Mouse (Mus musculus) retina, adult 2 months (tissue): ENCODE data around the gene Acd.

ENCODE experiments used
- DNase-seq: peaks from one replicate; pipeline ENCODE4 v3.0.0-alpha.2; 2012; ENCODE audit warnings: low read depth, low spot score

Gene Acd

DNA sequence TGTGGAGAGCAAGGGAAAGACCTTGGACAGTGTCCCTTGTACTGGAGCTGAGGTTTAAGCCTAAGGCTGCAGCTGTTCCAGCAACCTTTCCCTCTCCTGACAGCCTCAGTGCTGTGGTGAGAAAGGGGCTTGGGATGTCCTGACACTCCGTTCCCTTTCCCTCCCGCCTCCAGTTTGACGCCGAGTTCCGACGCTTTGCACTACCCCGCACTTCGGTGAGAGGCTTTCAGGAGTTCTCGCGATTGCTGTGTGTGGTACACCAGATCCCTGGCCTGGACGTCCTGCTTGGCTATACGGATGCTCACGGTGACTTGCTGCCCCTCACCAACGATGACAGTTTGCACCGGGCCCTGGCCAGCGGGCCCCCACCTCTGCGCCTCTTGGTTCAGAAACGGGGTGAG is 1.1 kb upstream of the Acd start:
- no peak for DNase-seq

DNA sequence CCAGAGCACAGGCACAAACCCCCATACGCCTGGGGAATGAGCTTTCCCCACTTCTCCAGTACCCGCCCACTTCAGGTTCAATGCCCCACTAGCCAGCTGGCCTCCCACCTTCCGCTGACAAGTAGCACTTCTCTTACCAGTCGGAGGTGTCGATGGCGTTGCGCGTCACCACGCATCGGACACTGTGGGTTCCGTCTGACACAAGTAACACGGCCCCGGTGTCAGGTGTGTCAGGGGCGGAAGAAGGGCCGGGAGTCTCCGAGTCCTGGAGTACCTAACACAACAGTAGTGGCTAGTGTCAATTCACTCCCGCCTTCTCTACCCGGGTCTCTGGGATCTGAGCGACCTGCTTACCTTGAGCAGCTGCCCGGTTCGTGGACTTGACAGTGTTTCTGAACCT is 336 bp downstream of the Acd start:
- DNase-seq, result no peak

DNA sequence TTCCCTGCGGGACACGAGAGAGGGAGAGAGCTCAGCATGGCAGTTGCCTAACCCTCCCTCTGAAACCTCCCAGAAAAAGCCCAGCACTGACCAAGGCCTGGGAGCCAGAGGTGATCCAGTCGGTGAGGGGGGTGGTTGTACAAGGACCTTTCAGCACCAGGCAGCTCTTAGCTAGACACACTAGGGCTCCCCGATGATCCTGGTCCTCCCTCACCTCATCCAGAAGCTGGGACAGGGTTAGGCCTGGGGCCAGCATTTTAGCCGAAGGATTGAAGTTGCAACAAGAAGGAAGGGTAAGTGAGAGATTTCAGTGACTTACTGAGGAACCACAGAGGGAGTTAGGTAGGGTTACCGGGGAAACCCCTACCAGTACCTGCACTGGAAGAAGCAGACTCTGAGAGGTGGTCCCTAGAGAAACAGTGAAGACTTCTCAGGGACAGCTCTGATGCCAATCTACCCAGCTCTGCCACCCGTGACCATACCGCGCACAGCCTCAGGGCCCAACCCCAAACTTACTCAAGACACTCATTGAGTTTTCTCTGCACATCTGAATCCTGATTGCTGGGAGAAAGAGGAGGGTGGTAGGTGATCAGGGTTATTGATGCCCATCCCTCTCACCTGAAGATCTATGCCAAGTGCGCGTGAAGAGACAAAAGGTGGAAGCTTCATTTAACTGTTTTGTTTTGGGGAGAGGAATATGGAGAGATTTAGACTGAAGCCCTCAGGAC is 1.2 kb downstream of the Acd start:
- no peak for DNase-seq

DNA sequence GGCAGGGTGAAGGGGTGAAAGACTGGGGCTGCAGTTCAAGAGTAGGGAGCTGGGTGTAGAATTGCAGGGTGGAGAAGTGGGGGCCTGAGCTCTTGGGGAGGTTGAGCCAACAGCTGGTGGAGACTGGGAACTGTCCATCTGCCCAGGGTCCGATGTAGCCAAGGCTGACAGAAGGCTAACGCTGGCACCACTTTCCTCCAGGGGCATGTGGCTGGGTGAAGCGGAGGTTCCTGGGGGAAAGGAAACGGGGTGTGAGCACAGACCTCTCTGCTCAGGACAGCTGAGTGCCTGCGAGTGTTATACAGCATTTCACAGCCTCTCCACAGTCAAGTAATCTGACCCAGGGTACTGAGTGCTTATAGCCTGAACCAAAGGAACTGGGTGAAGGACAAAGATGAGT is 2.2 kb downstream of the Acd start:
- no peak for DNase-seq

DNA sequence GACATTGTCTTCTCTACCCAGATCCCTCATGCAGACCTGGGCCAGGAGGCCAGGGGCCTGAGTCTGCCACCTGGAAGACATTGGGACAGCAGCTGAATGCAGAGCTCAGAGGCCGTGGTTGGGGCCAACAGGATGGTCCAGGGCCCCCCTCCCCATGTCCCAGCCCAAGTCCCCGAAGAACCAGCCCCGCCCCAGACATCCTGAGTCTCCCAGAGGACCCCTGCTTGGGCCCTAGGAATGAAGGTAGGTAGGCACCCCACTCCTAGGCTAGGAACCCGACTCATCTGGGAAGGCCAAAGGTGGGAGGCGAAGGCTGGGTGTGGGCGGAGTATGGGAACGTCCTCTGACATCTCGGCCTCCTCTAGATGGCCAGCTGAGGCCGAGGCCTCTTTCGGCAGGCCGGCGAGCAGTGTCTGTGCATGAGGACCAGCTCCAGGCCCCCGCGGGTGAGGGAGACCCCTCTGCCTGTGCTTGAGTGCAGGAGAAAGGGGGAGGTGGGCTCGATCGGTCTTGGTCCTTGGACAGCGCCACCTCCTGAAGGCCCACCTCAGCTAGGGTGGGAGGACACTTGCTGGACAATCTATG is 3.6 kb downstream of the Acd start:
- no peak for DNase-seq

DNA sequence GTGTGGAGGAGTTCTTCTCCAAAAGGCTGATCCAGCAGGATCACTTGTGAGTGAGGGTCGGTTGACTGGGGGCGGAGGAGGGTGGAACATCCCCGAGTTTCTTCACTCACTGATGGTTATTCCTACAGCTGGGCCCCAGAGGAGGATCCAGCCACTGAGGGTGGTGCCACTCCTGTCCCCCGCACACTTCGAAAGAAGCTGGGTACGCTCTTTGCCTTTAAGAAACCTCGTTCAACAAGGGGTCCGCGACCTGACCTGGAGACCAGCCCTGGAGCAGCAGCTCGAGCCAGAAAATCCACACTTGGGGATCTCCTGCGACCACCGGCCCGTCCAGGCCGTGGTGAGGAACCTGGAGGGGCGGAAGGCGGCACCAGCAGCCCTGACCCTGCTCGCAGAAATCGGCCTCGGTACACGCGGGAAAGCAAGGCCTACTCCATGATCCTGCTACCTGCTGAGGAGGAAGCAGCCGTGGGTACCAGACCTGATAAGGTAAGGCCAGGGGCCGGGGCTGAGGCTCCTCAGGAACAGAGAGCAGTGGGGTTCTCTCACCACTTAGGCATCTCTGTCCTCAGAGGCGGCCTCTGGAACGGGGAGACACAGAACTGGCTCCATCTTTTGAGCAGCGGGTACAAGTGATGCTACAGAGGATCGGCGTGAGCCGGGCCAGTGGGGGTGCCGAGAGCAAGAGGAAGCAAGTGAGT is 5.7 kb downstream of the Acd start:
- no peak for DNase-seq

DNA sequence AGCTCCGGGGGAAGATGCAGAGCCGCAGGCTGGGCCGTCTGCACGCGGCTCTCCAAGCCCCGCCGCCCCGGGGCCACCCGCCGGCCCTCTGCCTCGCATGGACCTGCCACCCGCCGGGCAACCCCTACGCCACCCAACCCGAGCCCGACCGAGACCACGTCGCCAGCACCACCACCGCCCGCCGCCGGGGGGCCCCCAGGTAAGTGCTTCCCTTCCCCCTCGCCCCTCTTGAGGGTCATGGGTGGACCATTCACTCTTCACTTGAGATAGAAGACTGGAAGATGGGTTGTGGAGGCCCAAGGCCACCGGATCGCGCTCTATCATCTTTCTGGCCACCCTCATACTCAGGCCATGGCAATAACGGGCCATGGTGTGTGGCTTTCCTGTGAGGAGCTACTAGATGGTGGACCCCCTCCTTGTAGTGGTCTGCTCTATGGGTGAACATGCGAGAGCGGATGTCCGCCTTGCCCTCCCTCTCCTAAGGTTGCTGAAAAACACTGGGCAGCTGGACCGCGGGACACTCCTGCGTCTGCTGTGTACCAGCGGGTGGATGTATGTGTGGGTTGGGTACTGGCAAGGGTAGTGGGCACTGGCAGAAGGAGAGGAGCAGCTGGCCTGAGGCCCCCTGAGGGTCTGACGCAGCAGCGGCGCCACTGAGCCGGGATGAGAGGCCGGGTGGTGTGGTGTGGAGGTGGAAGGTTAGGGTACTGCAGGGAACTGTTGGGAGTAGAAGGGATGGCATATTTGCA is 6.7 kb downstream of the Acd start:
- no peak for DNase-seq

DNA sequence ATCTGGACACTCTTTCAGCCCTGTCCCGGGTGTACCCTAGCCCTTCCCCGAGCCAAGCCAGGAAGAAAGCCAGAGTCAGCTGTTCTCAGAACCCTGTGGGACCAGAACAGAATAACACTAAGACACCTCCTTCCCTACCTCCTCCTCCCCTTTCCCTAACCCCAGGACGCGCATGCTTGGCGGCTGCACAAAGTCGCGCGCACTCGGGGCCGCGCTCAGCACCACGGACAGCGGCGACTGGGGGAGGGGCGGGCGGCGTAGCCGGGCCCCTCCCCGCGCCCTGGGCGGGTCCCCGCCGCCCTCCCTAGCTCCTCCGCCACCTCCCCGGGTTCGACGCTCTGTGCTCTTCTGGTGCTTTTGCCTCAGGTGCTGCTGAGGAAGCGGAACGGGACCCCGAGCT is 7.3 kb downstream of the Acd start:
- peak; percentile 44 for DNase-seq

DNA sequence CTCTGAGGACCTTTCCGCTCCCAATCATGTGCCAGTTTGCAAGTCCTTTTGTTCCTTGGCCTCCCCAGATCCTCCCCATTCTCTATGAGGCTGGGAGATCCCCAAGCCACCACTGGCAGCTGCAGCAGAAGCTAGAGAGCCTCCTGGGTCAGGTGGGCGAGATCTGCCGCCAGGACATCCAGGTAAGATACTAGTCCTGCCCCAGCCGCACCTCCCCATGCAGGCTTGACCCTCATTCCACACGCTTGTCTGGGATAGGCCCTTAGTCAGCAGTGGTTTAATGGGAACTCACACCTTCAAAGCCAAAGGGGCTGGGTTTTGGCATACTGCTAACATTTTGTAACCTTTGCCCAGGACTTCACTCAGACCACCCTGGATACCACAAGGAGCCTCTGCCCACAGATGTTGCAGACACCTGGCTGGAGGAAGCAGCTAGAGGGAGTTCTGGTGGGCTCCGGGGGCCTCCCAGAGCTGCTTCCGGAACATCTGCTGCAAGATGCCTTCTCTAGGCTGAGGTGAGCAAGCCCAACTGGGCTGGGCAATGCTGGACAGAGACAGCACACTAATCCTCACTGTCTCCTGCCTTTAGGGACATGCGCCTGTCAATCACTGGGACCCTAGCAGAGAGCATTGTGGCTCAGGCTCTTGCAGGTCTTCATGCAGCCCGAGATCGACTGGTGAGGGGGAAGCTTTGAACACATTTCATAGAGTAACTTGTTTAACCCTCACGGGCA is 8.3 kb downstream of the Acd start:
- DNase-seq, result no peak

DNA sequence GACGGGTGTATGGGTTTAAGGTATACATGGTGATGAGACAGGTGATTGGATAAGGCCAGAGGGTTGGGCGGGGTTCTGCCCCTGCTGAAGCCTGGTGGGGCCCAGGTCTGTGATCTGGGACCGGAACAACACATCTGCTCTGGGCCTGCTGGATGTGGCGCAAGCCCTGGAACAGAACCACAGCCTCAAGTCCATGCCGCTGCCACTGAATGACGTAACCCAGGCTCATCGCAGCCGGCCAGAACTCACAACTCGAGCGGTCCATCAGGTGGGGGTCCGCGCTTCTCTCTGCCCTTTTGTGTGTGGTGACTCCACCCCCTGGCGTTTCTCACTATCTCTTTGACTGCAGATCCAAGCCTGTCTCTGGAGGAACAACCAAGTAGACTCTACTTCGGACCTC is 9.9 kb downstream of the Acd start:
- DNase-seq, result no peak

DNA sequence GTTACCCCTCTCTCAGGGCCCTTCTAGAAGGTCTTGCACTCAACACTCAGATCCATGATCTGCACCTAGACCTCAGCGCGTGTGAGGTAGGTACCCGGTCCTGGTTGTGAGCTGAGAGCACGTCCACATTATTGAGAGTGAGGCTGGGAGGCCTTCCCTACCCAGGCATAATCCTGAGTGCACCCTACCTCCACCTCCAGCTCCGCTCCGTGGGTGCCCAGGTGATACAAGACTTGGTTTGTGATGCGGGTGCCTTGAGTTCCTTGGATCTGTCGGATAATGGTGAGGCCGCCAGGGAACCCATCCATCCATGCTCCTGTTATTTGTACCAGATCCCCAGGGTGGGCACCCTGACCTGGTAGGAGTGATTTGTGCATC is 10.9 kb downstream of the Acd start:
- DNase-seq, result no peak

DNA sequence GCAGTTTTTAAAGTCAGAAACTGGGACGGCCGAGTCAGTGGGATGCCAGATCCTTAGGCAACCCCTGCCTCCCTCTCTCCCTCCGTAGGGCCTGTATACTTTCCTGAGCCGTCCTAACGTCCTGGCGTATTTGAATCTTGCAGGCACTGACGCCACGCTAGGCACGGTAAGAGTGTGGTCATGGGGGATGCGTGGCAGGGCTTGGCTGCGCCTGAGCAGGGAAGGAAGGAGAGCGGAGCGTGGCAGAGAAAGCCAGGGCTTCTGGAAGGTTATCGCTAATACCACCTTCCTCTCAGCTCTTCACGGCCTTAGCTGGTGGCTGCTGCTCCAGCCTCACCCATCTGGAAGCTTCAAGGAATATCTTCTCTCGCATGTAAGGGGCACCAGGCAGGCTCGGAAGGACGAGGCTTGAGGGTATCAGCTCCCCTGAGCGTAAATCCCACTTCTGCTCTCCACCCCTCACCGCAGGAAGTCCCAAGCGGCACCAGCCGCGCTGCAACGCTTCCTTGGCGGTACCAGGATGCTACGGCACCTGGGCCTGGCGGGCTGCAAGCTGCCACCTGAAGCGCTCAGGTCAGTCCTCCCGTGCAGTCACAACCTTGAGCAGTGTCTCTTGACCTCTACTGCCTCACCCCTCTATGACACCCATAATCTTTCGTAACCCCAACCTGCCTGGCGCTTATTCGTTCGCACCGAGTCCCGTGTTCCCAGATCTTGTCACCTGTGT is 11.5 kb downstream of the Acd start:
- DNase-seq, result no peak

DNA sequence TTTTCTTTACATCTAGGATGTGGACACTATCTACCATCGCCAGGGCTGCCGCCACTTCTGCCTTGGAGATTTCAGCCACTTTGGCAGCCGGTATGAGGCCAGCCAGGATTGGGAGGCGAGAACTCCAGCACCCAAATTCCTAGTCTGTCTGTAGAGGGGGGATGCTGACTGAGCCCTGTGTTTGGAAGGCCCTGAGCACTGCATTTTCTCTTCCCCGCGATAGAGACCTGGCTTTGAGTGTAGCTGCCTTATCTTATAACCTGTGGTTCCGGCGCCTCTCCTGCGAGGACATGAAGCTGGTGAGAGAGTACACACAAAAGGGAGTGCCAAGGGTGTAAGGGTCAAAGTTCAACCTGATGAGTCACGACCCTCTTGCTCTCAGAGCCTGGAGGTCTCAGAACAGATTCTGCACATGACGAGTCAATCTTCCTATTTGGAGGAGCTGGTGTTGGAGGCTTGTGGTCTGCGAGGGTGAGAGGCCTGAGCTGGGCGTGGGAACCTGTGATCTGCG is 12.6 kb downstream of the Acd start:
- no peak for DNase-seq

DNA sequence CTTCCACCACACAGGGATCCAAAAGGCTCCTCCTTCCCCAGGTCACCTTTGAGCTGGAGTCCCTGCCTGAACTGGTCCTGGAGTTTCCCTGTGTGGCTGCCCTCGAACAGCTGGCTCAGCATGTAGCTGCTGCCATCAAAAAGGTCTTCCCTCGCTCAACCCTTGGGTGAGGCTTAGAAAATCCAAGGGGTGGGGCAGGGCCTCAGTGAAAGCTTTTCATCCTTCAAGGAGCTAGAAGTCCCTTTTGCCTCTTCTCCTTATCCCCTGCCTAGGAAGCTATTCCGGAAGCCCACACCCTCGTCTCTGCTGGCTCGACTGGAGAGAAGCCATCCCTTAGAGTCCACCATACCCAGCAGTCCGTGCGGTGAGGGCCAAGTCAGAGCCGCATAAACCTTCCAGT is 13.4 kb downstream of the Acd start:
- no peak for DNase-seq

DNA sequence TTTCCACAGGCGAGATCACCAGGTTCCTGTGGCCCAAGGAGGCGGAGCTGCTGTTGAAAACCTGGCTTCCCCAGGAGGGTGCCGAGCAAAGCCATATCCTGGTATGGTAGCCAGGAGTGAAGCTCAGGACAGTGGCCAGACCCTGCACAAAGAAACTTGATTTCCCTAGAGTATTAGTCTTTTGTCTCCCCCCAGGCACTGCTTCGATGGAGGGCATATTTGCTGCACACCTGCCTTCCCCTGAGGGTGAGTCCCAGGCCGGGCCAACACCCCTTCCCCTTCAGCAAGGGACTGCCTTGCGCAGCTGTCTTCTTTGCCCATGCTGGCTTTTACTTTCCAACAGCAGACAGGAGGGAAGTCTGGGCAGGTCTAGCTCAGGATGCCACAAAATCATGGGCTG is 14.4 kb downstream of the Acd start:
- no peak for DNase-seq

DNA sequence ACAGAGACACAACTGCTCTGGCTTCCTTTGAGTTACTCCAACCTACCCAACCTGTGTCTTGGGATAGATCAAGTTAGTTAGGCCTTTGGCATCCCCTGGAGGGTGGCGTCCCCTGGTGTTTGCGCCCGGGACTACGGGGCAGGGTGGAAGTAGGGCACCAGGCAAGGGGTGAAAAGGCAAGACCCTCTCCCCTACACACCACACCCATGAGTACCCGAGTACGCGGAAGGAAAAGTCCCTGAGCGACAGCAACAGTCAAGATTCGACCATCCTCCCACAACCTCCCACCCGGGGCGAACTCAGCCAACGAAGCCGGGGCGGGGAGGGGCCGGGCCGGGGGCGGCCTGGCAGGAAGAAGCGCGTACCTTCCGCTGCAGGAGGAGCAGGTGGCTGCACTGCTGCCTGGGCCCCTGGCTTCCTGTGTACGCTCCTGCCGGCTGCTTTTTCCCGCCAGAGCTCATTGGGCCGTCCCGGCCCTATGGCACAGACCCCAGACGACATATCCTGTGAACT is 15.1 kb downstream of the Acd start, which contains the start of gene Carmil2:
Carmil2 (plus strand) TSS at position 479 of the 513 bp plus-strand sequence.
- no peak for DNase-seq

DNA sequence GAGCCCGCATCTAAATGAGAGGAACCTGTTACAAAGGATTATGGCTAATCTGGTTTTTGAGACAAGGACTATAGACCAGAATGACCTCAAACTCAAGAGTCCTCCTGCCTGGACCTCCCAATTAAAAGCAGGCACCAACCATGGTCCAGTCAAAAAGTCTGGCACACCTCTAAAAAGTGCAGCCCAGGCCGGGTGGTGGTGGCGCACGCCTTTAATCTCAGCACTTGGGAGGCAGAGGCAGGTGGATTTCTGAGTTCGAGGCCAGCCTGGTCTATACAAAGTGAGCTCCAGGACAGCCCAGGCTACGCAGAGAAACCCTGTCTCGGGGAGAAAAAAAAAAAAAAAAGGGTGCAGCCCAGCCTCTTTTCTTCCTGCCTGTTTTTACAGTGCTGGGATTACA is 15.6 kb downstream of the Acd start:
- DNase-seq, result no peak

DNA sequence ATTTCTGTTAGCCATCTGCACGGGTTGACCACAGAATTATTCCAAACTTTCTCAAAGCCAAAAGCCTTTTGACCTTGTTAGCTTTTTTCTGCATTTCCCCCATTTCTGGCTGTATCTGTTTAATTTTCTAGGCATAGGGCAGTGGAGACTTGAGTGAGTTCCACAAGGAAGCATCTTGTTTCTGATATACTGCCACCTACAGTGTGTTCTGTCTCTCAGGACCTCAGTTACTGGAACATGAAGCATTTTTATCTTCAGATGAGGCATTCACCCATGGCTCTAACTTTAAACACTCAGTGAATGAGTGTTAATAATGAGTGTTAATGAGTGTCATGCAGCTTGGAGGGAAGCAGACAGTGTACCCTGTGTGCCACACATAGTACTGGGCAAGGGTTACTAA is 23.0 kb downstream of the Acd start:
- DNase-seq, result no peak

DNA sequence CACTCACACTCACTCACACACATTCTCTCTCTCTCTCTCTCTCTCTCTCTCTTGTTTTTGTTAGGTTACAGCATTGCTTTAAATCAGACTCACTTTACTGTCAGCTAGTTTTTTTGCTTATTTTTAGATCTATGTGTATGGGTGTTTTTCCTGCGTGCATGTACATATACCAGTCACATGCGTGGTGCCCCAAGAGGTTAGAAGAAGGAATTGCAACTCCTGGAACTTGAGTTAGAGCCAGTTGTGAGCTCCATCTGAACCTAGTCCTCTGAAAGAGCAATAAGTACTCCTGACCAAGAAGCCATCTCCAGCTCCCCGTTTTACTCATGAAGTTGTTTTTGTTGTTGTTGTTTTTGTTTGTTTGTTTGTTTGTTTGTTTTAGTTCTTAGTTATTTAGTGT is 39.7 kb downstream of the Acd start:
- DNase-seq, result no peak

DNA sequence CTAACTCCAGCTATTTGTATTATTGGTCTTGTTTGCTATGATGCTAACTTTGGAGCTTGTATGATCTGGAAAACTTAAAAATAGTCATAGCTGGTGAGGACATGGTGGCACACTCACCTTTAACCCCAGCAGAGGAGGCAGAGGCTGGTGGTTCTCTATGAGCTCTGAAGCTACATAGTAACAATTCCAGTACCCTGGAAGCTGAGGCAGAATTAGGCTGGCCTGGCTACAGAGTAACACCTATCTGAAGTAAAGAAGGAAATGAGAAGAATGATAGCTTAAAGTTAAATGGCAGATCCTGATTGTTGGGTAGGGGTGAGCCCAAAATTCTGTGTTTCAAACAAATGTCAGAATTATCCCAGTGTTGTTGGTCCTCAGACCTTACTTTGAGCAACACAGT is 43.3 kb downstream of the Acd start:
- no peak for DNase-seq

DNA sequence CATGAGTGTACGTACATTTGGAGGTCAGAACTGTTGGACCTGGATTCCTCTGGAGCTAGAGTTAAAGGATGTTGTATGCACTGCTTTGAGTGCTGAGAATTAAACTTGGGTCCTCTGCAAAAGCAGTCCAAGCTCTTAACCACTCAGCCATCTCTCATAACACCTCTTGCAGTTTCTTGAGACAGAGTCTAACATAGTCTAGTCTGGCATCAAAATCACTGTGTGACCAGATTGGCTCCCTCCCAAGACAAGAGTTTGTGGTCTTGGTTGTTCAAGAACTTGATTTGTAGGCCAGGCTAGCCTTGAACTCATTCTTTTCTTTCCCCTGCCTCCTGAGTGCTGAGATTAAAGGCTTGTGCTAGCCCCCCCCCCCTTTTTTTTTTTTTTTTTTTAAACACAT is 52.0 kb downstream of the Acd start:
- DNase-seq, result no peak
